Comparison of ENCODE assay signal across 9 mouse cellular contexts in genomic region chr8:70330741-70331364, GRCm38 (mm10). TPM values are rescaled to one million over a fixed set of nuclear protein-coding genes. Genes with fewer than 3 reads are reported as not detected.
DNase-seq lines count a peak whose midpoint lies in the region; ATAC-seq and TF ChIP-seq lines count a peak whose summit lies in the region.
"Had no signal": no experiment of that assay in that cellular context is flagged by ENCODE, and none has a peak within 500 bp of the region (broad histone marks: within the 10 kb centered on the region; RNA-seq: fewer than 3 reads in every experiment).

No protein-coding gene starts in this region.

- peaks cover 47% of the 10 kb centered on the region for H3K36me3 ChIP-seq in lung, embryonic 15.5 days
- peaks cover 5% of the 10 kb centered on the region for H3K36me3 ChIP-seq in testis, adult 2 months (ENCODE audit: control insufficient read depth, insufficient read depth, low read length)

- H3K9me3 ChIP-seq in lung, embryonic 15.5 days = no peaks in the 10 kb centered on the region

- no peak overlapping the region for H3K9ac ChIP-seq in lung, embryonic 15.5 days

- no peak for TF ChIP-seq POLR2A in lung, adult 2 months (IDR thresholded peaks at IDR 0.05; ENCODE audit: borderline replicate concordance, extremely low read depth, low read depth, low read length)
- TF ChIP-seq POLR2A in testis, adult 2 months (IDR thresholded peaks at IDR 0.05; ENCODE audit: control insufficient read depth, low read depth, low read length) = no peak

- TF ChIP-seq CTCF in lung, adult 2 months (IDR thresholded peaks at IDR 0.05; ENCODE audit: insufficient read depth, low read length) = no peak
- TF ChIP-seq CTCF in testis, adult 2 months (IDR thresholded peaks at IDR 0.05; ENCODE audit: control insufficient read depth, insufficient read depth, insufficient replicate concordance, low read depth, low read length) = no peak; the same call in 1 of the 2 replicates

- H3K4me3 ChIP-seq in lung, embryonic 15.5 days = peak overlapping the region; percentile 17
- H3K4me3 ChIP-seq in lung, adult 2 months (replicated peaks; ENCODE audit: extremely low read depth, low read depth, low read length) = no peak overlapping the region
- peak overlapping the region; percentile 30 for H3K4me3 ChIP-seq in testis, adult 2 months (ENCODE audit: control insufficient read depth, low read depth, low read length)
- H3K4me3 ChIP-seq: megakaryocyte, embryonic 14.5 days had no signal

- peak; percentile 71 for ATAC-seq in lung, embryonic 15.5 days (ENCODE audit: borderline replicate concordance, extremely low read depth, low FRiP score, low TSS enrichment)

- intact Hi-C loops in gastrocnemius, postnatal 14 days (cut with DNase I; ENCODE audit: low total_unique reads) = loop anchor here (5.0 kb wide), 1 partner anchor 171 kb away; no protein-coding TSS in a partner anchor

- DNase-seq in lung, adult 2 months = no peak
- peak; percentile 57 to 71 for DNase-seq in cerebellum, postnatal 14 days
- peak; percentile 44 to 57 for DNase-seq in frontal cortex, postnatal 25 days (ENCODE audit: low spot score in 2 of 2)
- peak; percentile 56 to 64 for DNase-seq in layer of hippocampus, postnatal 25 days (ENCODE audit: extremely low spot score in 1 of 2, low spot score in 1 of 2)
- peak; percentile 82 for DNase-seq in mesoderm, embryonic 11.5 days (ENCODE audit: low read depth, low spot score)
- no peak for DNase-seq in gastrocnemius, postnatal 14 days

- peak overlapping the region; percentile 43 for H3K4me2 ChIP-seq in lung, embryonic 15.5 days

- no peak overlapping the region for H3K27ac ChIP-seq in lung, embryonic 15.5 days
- H3K27ac ChIP-seq in testis, adult 2 months (ENCODE audit: control insufficient read depth, insufficient read depth, low read depth, low read length) = no peak overlapping the region

- WGBS in lung, embryonic 15.5 days = 31% methylated on average over 53 of the region's 53 CpGs
- 59% methylated on average over 53 of the region's 53 CpGs for WGBS in lung, adult 2 months

- peaks cover 18% of the 10 kb centered on the region for H3K4me1 ChIP-seq in lung, embryonic 15.5 days
- no peaks in the 10 kb centered on the region for H3K4me1 ChIP-seq in lung, adult 2 months (ENCODE audit: control insufficient read depth, insufficient read depth, low read length)
- peaks cover 35% of the 10 kb centered on the region for H3K4me1 ChIP-seq in testis, adult 2 months (ENCODE audit: control insufficient read depth, insufficient read depth, low read length)

- no peaks in the 10 kb centered on the region for H3K27me3 ChIP-seq in lung, embryonic 15.5 days
- H3K27me3 ChIP-seq in testis, adult 2 months (ENCODE audit: control insufficient read depth, insufficient read depth, low read length) = no peaks in the 10 kb centered on the region
- H3K27me3 ChIP-seq: megakaryocyte, embryonic 14.5 days had no signal

RNA-seq across cellular contexts. Expression of gene Gdf1, which starts 1.2 kb away (rescaled TPM):
- 1.0 TPM in 2 replicates for polyA plus RNA-seq in lung, embryonic 15.5 days (2015; fragmentation: Nextera tagmentation; extraction: Ambion mirVana)
- 1.1 and 1.5 TPM in 2 replicates for polyA plus RNA-seq in lung, adult 2 months (2012; rRNA removed)
- 10 to 100 TPM; 14.1 to 19.4 TPM for total RNA-seq in layer of hippocampus, postnatal 25 days (2021)
- polyA plus RNA-seq in testis, adult 2 months (2012; rRNA removed) = 0.20 and 0.24 TPM in 2 replicates
- 1 to 10 TPM; 1.3 to 2.8 TPM for total RNA-seq in gastrocnemius, postnatal 14 days (2021)

RNA-seq across cellular contexts. Expression of gene Cers1, which starts 15.3 kb away (rescaled TPM):
- 3.1 and 3.3 TPM in 2 replicates for polyA plus RNA-seq in lung, embryonic 15.5 days (2015; fragmentation: Nextera tagmentation; extraction: Ambion mirVana)
- 2.7 TPM in 2 replicates for polyA plus RNA-seq in lung, adult 2 months (2012; rRNA removed)
- total RNA-seq in layer of hippocampus, postnatal 25 days (2021) = 100 to 1,000 TPM; 117 to 122 TPM
- 0.43 and 0.48 TPM in 2 replicates for polyA plus RNA-seq in testis, adult 2 months (2012; rRNA removed)
- total RNA-seq in gastrocnemius, postnatal 14 days (2021) = 10 to 100 TPM; 14.5 to 24.5 TPM

RNA-seq across cellular contexts. Expression of gene Upf1, which starts 22.2 kb away (rescaled TPM):
- polyA plus RNA-seq in lung, embryonic 15.5 days (2015; fragmentation: Nextera tagmentation; extraction: Ambion mirVana) = 17.3 and 19.6 TPM in 2 replicates
- 35.8 and 36.7 TPM in 2 replicates for polyA plus RNA-seq in lung, adult 2 months (2012; rRNA removed)
- 10 to 100 TPM; 61.8 to 66.1 TPM for total RNA-seq in layer of hippocampus, postnatal 25 days (2021)
- polyA plus RNA-seq in testis, adult 2 months (2012; rRNA removed) = 33.3 and 35.4 TPM in 2 replicates
- total RNA-seq in gastrocnemius, postnatal 14 days (2021) = 10 to 100 TPM; 31.6 to 35.0 TPM

RNA-seq across cellular contexts. Expression of gene Cope, which starts 28.5 kb away (rescaled TPM):
- polyA plus RNA-seq in lung, embryonic 15.5 days (2015; fragmentation: Nextera tagmentation; extraction: Ambion mirVana) = 332 and 336 TPM in 2 replicates
- 308 and 342 TPM in 2 replicates for polyA plus RNA-seq in lung, adult 2 months (2012; rRNA removed)
- total RNA-seq in layer of hippocampus, postnatal 25 days (2021) = 100 to 1,000 TPM; 123 to 141 TPM
- 102 and 115 TPM in 2 replicates for polyA plus RNA-seq in testis, adult 2 months (2012; rRNA removed)
- 100 to 1,000 TPM; 123 to 134 TPM for total RNA-seq in gastrocnemius, postnatal 14 days (2021)

RNA-seq across cellular contexts. Expression of gene Ddx49, which starts 28.6 kb away (rescaled TPM):
- polyA plus RNA-seq in lung, embryonic 15.5 days (2015; fragmentation: Nextera tagmentation; extraction: Ambion mirVana) = 46.0 and 48.0 TPM in 2 replicates
- 37.2 and 43.0 TPM in 2 replicates for polyA plus RNA-seq in lung, adult 2 months (2012; rRNA removed)
- total RNA-seq in layer of hippocampus, postnatal 25 days (2021) = 10 to 100 TPM; 44.7 to 47.5 TPM
- polyA plus RNA-seq in testis, adult 2 months (2012; rRNA removed) = 95.5 and 101 TPM in 2 replicates
- 10 to 100 TPM; 25.3 to 27.5 TPM for total RNA-seq in gastrocnemius, postnatal 14 days (2021)

Comparison
In these comparisons a context has a peak if more than half of its experiments do, and no peak if none do; other contexts are left out.
1. DNase-seq: peak in cerebellum, postnatal 14 days (2 of 2), frontal cortex, postnatal 25 days (2 of 2), layer of hippocampus, postnatal 25 days (2 of 2) and mesoderm, embryonic 11.5 days (single experiment); none in lung, adult 2 months (single experiment) and gastrocnemius, postnatal 14 days (single experiment).